ENCODE assay signal across 17 mouse cellular contexts in genomic region chr3:143595081-143595480, GRCm38 (mm10).
DNase-seq lines count a peak whose midpoint lies in the region; ATAC-seq and TF ChIP-seq lines count a peak whose summit lies in the region.
"Had no signal": no experiment of that assay in that cellular context is flagged by ENCODE, and none has a peak within 500 bp of the region (broad histone marks: within the 10 kb centered on the region; RNA-seq: fewer than 3 reads in every experiment).

No protein-coding gene starts in this region.

- H3K9ac ChIP-seq in forebrain, embryonic 13.5 days: no peak overlapping the region
- no peak overlapping the region for H3K9ac ChIP-seq in forebrain, embryonic 16.5 days (replicated peaks; ENCODE audit: low read depth, low read length)
- no peak overlapping the region for H3K9ac ChIP-seq in intestine, embryonic 15.5 days
- no peak overlapping the region for H3K9ac ChIP-seq in intestine, postnatal 0 days (ENCODE audit: low read depth, low read length)
- H3K9ac ChIP-seq in lung, embryonic 14.5 days: no peak overlapping the region
- H3K9ac ChIP-seq: embryonic facial prominence, embryonic 15.5 days; hindbrain, embryonic 14.5 days had no signal

- H3K27me3 ChIP-seq in forebrain, embryonic 13.5 days: no peaks in the 10 kb centered on the region; the same call in 1 of the 2 replicates
- no peaks in the 10 kb centered on the region for H3K27me3 ChIP-seq in forebrain, embryonic 16.5 days (replicated peaks; ENCODE audit: control insufficient read depth, insufficient read depth, low read length)
- H3K27me3 ChIP-seq in intestine, embryonic 15.5 days (replicated peaks): no peaks in the 10 kb centered on the region
- no peaks in the 10 kb centered on the region for H3K27me3 ChIP-seq in intestine, postnatal 0 days (replicated peaks; ENCODE audit: control insufficient read depth, insufficient read depth, low read length)
- no peaks in the 10 kb centered on the region for H3K27me3 ChIP-seq in lung, embryonic 14.5 days (ENCODE audit: insufficient read depth, low read length)
- no peaks in the 10 kb centered on the region for H3K27me3 ChIP-seq in spleen, adult 2 months (ENCODE audit: control insufficient read depth, insufficient read depth, low read length)
- H3K27me3 ChIP-seq: embryonic facial prominence, embryonic 15.5 days had no signal

- H3K27ac ChIP-seq in forebrain, embryonic 13.5 days: no peak overlapping the region
- no peak overlapping the region for H3K27ac ChIP-seq in forebrain, embryonic 16.5 days (ENCODE audit: low read length)
- H3K27ac ChIP-seq in intestine, embryonic 15.5 days: 0 out of 2 replicates have a peak overlapping the region, but pooled peaks have one; percentile 3
- no peak overlapping the region for H3K27ac ChIP-seq in intestine, postnatal 0 days (ENCODE audit: low read depth, low read length)
- no peak overlapping the region for H3K27ac ChIP-seq in lung, embryonic 14.5 days (ENCODE audit: low read depth)
- H3K27ac ChIP-seq in spleen, adult 2 months (ENCODE audit: insufficient read depth, low read length): 0 out of 2 replicates have a peak overlapping the region, but pooled peaks have one; percentile 49
- H3K27ac ChIP-seq: embryonic facial prominence, embryonic 15.5 days; hindbrain, embryonic 10.5 days; hindbrain, embryonic 14.5 days had no signal

- H3K4me2 ChIP-seq in forebrain, embryonic 13.5 days: no peak overlapping the region
- H3K4me2 ChIP-seq in forebrain, embryonic 16.5 days (ENCODE audit: low read length): no peak overlapping the region
- H3K4me2 ChIP-seq in intestine, embryonic 15.5 days (replicated peaks): no peak overlapping the region
- no peak overlapping the region for H3K4me2 ChIP-seq in intestine, postnatal 0 days (replicated peaks; ENCODE audit: low read depth)
- H3K4me2 ChIP-seq in lung, embryonic 14.5 days: no peak overlapping the region
- H3K4me2 ChIP-seq: embryonic facial prominence, embryonic 15.5 days; heart, embryonic 11.5 days; hindbrain, embryonic 14.5 days had no signal

- TF ChIP-seq CTCF in intestine, postnatal 0 days (IDR thresholded peaks at IDR 0.05; ENCODE audit: low read depth): no peak
- TF ChIP-seq CTCF in lung, embryonic 14.5 days (IDR thresholded peaks at IDR 0.05; ENCODE audit: low read depth): no peak
- TF ChIP-seq CTCF in spleen, adult 2 months (IDR thresholded peaks at IDR 0.05; ENCODE audit: extremely low read depth, insufficient read depth, insufficient read length, insufficient replicate concordance): no peak

- H3K4me3 ChIP-seq in forebrain, embryonic 13.5 days: no peak overlapping the region
- no peak overlapping the region for H3K4me3 ChIP-seq in forebrain, embryonic 16.5 days (replicated peaks; ENCODE audit: low read length)
- no peak overlapping the region for H3K4me3 ChIP-seq in intestine, embryonic 15.5 days (replicated peaks)
- H3K4me3 ChIP-seq in intestine, postnatal 0 days (ENCODE audit: low read depth, low read length): no peak overlapping the region
- no peak overlapping the region for H3K4me3 ChIP-seq in lung, embryonic 14.5 days (ENCODE audit: low read depth, low read length)
- H3K4me3 ChIP-seq in spleen, adult 2 months (ENCODE audit: extremely low read depth, insufficient read depth, insufficient read length): no peak overlapping the region
- H3K4me3 ChIP-seq: embryonic facial prominence, embryonic 15.5 days; erythroblast, embryonic 14.5 days; hindbrain, embryonic 10.5 days had no signal

- 0 out of 2 replicates have a peak, but pooled peaks have one; percentile 4 for ATAC-seq in forebrain, embryonic 13.5 days
- no peak for ATAC-seq in forebrain, embryonic 16.5 days
- no peak for ATAC-seq in intestine, embryonic 15.5 days
- ATAC-seq in intestine, postnatal 0 days: no peak
- ATAC-seq in lung, embryonic 14.5 days (ENCODE audit: insufficient read depth): peak; percentile 57; the same call in 1 of the 2 replicates

- no peaks in the 10 kb centered on the region for H3K36me3 ChIP-seq in forebrain, embryonic 13.5 days (ENCODE audit: poor library complexity, severe bottlenecking)
- H3K36me3 ChIP-seq in forebrain, embryonic 16.5 days (ENCODE audit: control insufficient read depth, insufficient read depth): no peaks in the 10 kb centered on the region
- H3K36me3 ChIP-seq in intestine, embryonic 15.5 days: no peaks in the 10 kb centered on the region
- H3K36me3 ChIP-seq in intestine, postnatal 0 days (ENCODE audit: control insufficient read depth, insufficient read depth): no peaks in the 10 kb centered on the region
- no peaks in the 10 kb centered on the region for H3K36me3 ChIP-seq in lung, embryonic 14.5 days (ENCODE audit: insufficient read depth)
- no peaks in the 10 kb centered on the region for H3K36me3 ChIP-seq in spleen, adult 2 months (ENCODE audit: control insufficient read depth, insufficient read depth, low read length)
- H3K36me3 ChIP-seq: embryonic facial prominence, embryonic 15.5 days; hindbrain, embryonic 10.5 days had no signal

- H3K9me3 ChIP-seq in forebrain, embryonic 13.5 days (replicated peaks): no peaks in the 10 kb centered on the region
- H3K9me3 ChIP-seq in forebrain, embryonic 16.5 days (ENCODE audit: control insufficient read depth, low read length): no peaks in the 10 kb centered on the region
- no peaks in the 10 kb centered on the region for H3K9me3 ChIP-seq in intestine, embryonic 15.5 days
- H3K9me3 ChIP-seq in intestine, postnatal 0 days (ENCODE audit: control insufficient read depth): no peaks in the 10 kb centered on the region
- H3K9me3 ChIP-seq in lung, embryonic 14.5 days (ENCODE audit: low read depth, low read length): no peaks in the 10 kb centered on the region
- H3K9me3 ChIP-seq: embryonic facial prominence, embryonic 15.5 days; hindbrain, embryonic 10.5 days had no signal

- H3K4me1 ChIP-seq in forebrain, embryonic 13.5 days: peaks cover 9% of the 10 kb centered on the region
- H3K4me1 ChIP-seq in forebrain, embryonic 16.5 days (replicated peaks; ENCODE audit: control insufficient read depth, insufficient read depth, low read length): peaks cover 3% of the 10 kb centered on the region; the same call in 1 of the 2 replicates
- peaks cover 7% of the 10 kb centered on the region for H3K4me1 ChIP-seq in intestine, embryonic 15.5 days (replicated peaks)
- H3K4me1 ChIP-seq in intestine, postnatal 0 days (replicated peaks; ENCODE audit: control insufficient read depth, insufficient read depth, low read length): peaks cover 7% of the 10 kb centered on the region; the same call in 1 of the 2 replicates
- no peaks in the 10 kb centered on the region for H3K4me1 ChIP-seq in lung, embryonic 14.5 days (ENCODE audit: insufficient read depth)
- H3K4me1 ChIP-seq in spleen, adult 2 months (ENCODE audit: control insufficient read depth, insufficient read depth, insufficient read length): no peaks in the 10 kb centered on the region
- H3K4me1 ChIP-seq: hindbrain, embryonic 10.5 days had no signal

- peak; percentile 27 for DNase-seq in lung, embryonic 14.5 days
- no peak for DNase-seq in lung, postnatal 25 days (ENCODE audit: low spot score)
- no peak for DNase-seq in spleen, adult 2 months (ENCODE audit: low read depth in 1 of 2, low spot score in 2 of 2)
- DNase-seq in spleen, postnatal 36 days (ENCODE audit: low spot score in 2 of 2): no peak
- DNase-seq: adrenal gland, postnatal 14 days; embryo, embryonic 11 days; gastrocnemius, postnatal 10 days; heart, adult 18-20 months had no signal

- no peak for TF ChIP-seq POLR2A in spleen, adult 2 months (IDR thresholded peaks at IDR 0.05; ENCODE audit: low read depth, low read length)

- 85% methylated on average over 2 of the region's 2 CpGs for WGBS in forebrain, embryonic 13.5 days
- WGBS in forebrain, embryonic 16.5 days: 72% methylated on average over 2 of the region's 2 CpGs
- WGBS in intestine, embryonic 15.5 days: 77% methylated on average over 2 of the region's 2 CpGs
- 75% methylated on average over 2 of the region's 2 CpGs for WGBS in intestine, postnatal 0 days
- WGBS in lung, embryonic 14.5 days: 58% methylated on average over 2 of the region's 2 CpGs
- 85% methylated on average over 2 of the region's 2 CpGs for WGBS in spleen, adult 2 months

Comparison
In these comparisons a context has a peak if more than half of its experiments do, and no peak if none do; other contexts are left out.
1. ATAC-seq: peak in forebrain, embryonic 13.5 days (single experiment) and lung, embryonic 14.5 days (single experiment); none in forebrain, embryonic 16.5 days (single experiment), intestine, embryonic 15.5 days (single experiment) and intestine, postnatal 0 days (single experiment).
2. H3K27ac ChIP-seq: peak in intestine, embryonic 15.5 days (single experiment) and spleen, adult 2 months (single experiment); none in forebrain, embryonic 13.5 days (single experiment), forebrain, embryonic 16.5 days (single experiment), intestine, postnatal 0 days (single experiment) and lung, embryonic 14.5 days (single experiment).